Mouse (Mus musculus): Measurements from ENCODE around the gene Plvap. TPM values are rescaled to one million over a fixed set of nuclear protein-coding genes. Genes with fewer than 3 reads are reported as not detected.

The Plvap gene
- polyA plus RNA-seq, 1 experiment = 2.4 TPM

DNA sequence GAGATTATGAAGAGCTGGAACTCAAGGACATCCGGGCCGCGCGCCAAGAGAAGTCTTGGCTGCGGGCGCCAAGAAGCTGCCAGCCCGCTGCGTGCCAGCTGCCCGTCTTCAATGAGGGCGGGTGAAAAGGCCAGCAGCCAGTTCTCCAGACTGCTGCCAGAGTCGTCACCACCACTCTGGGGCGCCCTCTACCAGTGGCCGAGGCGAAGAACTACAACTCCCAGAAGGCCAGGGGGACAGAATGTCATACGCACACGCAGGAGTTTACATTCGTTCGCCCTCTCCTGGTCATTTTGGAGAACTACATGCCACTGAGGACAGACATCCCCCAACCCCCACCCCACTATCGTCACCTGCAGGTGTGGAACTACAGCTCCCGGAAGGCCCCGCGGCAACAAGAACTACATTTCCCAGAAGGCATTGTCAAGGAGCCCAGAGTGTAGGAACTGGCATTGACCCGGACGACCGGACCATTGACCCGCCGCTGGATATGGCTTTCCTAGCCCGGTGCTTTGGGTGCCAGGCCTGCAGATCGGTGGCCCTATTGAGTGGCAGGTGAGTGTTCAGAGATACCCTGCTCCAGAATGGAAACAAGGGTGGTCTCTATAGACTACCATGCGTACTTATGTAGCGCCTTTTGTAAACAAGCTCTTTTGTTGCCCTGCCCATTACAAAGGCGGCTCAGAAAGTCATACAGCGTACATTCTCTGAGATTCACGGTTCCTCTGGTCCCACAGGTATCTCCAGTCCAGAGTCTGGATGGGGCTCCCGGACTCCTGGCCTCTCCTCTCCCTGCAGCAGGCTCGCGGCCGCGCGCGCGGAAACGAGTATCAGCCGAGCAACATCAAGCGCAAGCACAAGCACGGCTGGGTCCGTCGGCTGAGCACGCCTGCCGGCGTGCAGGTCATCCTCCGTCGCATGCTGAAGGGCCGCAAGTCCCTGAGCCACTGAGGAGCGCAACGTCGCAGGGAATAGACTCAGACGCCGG, 46.7 kb downstream of the Plvap start, which contains the start of gene Mrpl34:
TSS of gene Mrpl34 (plus strand) at position 447 of the 988 bp plus-strand sequence.
- TF ChIP-seq GATA1 (IDR thresholded peaks at IDR 0.05; ENCODE audit: low read length) = no peak

- no peak for TF ChIP-seq GATA1 (IDR thresholded peaks at IDR 0.05; ENCODE audit: low read length)
These were observed 48.1 kb downstream of the Plvap start, which contains the start of gene Abhd8 for GRCm38 (mm10) chr8:71463188-71464033. TSS of gene Abhd8 (minus strand) at chr8:71463655.

GRCm38 (mm10) chr8:71462786-71463185, 48.8 kb downstream of the Plvap start:
- no peak for TF ChIP-seq GATA1 (IDR thresholded peaks at IDR 0.05; ENCODE audit: low read length)

- TF ChIP-seq GATA1 (IDR thresholded peaks at IDR 0.05; ENCODE audit: low read length) = no peak
These were observed 49.4 kb downstream of the Plvap start for GRCm38 (mm10) chr8:71462191-71462590.

DNA sequence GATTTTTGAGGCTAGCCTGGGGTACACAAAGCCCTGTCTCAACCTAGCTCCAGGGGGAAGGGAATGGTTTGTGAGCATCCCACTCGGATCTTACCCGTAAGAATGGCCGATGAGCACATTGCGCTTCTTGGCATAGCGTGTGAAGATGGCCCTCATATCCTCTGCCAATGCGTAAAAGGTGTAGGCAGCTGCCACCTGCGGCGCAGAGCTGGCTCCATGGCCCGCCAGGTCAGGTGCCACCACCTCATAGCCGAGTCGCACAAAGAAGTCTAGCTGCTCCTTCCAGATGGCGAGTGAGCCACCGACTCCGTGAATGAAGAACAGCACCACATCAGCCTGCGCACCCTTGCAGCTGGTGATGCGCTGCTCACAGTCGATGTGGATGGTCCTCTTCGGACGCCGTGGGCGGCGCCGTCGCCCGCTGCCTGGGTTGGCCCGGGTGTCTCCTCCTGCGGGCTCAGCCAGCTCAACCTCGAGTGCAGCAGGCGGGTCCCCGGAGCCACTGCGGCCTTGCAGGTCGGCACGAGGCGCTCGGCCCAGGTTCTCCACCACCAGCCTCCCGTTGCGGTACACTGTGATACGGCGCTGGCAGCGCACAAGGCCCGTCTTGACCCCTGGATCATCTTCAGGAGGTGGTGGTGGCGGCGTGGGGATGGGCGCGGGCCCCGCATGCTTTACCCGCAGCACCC, 50.3 kb downstream of the Plvap start:
- no peak for TF ChIP-seq GATA1 (IDR thresholded peaks at IDR 0.05; ENCODE audit: low read length)

DNA sequence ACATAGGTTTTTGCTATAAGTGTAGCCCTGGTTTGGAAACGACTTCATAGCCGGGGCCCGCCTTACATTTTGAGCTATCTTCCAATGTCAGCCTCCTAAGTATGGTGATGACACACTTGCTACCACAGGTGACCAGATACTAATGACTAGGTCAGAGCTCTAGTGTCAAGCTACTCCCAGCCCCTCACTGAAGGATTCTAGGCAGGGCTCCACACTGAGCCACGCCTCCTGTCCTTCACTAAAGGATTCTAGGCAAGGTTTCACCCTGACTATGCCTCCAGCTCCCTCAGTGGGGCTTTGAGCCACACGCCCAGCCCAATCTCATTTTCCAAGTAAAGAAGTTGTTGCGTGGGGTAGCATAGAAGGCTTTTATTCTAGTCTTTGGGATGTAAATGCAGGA, 50.8 kb downstream of the Plvap start:
- TF ChIP-seq GATA1 (IDR thresholded peaks at IDR 0.05; ENCODE audit: low read length) = no peak

GRCm38 (mm10) chr8:71457659-71458270, 53.8 kb downstream of the Plvap start:
- no peak for TF ChIP-seq GATA1 (IDR thresholded peaks at IDR 0.05; ENCODE audit: low read length)

GRCm38 (mm10) chr8:71456906-71457305, 54.6 kb downstream of the Plvap start:
- TF ChIP-seq GATA1 (IDR thresholded peaks at IDR 0.05; ENCODE audit: low read length) = no peak

GRCm38 (mm10) chr8:71454668-71455067, 56.9 kb downstream of the Plvap start:
- TF ChIP-seq GATA1 (IDR thresholded peaks at IDR 0.05; ENCODE audit: low read length) = no peak

DNA sequence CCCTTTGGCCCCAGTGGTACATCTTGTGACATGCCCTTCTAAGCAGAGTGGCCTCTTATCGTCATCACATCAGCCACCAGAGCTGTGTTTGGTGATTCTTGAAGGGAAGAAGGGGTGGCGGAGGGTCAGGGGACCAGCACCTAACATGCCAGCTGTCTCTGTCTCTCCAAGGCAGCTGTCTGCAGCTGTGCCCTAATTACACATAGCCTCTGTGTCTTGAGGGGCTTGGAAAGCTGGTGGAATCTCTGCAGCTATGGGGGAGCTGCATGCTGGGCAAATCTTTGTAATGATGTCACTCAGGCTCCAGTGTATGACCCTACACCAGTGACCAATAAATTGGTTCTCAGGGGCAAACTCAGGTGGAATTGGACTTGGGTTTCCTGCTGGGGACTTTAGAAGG, 58.9 kb downstream of the Plvap start:
- no peak for TF ChIP-seq GATA1 (IDR thresholded peaks at IDR 0.05; ENCODE audit: low read length)

GRCm38 (mm10) chr8:71451777-71452176, 59.8 kb downstream of the Plvap start:
- no peak for TF ChIP-seq GATA1 (IDR thresholded peaks at IDR 0.05; ENCODE audit: low read length)

- no peak for TF ChIP-seq GATA1 (IDR thresholded peaks at IDR 0.05; ENCODE audit: low read length)
These were observed 60.2 kb downstream of the Plvap start for GRCm38 (mm10) chr8:71451337-71451736.

Other genes starting within 250 kb of the Plvap start
- 56.8 and 57.3 TPM in 2 replicates for gene Myo9b, start 239.0 kb downstream of the Plvap start, polyA plus RNA-seq (2012)
- 15.7 and 24.4 TPM in 2 replicates for gene Haus8, start 238.8 kb downstream of the Plvap start, polyA plus RNA-seq (2012)
- gene Use1, start 144.9 kb downstream of the Plvap start, polyA plus RNA-seq (2012) = 183 and 196 TPM in 2 replicates
- 51.3 and 71.7 TPM in 2 replicates for gene Ocel1, start 140.5 kb downstream of the Plvap start, polyA plus RNA-seq (2012)
- 63.4 and 72.0 TPM in 2 replicates for gene Nr2f6, start 129.8 kb downstream of the Plvap start, polyA plus RNA-seq (2012)
- 0.04 and 0.10 TPM in 2 replicates for gene Ushbp1, start 116.0 kb downstream of the Plvap start, polyA plus RNA-seq (2012)
- 146 and 153 TPM in 2 replicates for gene Babam1, start 114.9 kb downstream of the Plvap start, polyA plus RNA-seq (2012)
- 39.7 and 50.9 TPM in 2 replicates for gene Ankle1, start 105.7 kb downstream of the Plvap start, polyA plus RNA-seq (2012)
- gene Abhd8, start 48.1 kb downstream of the Plvap start, polyA plus RNA-seq (2012) = 18.9 and 25.3 TPM in 2 replicates
- 221 and 248 TPM in 2 replicates for gene Mrpl34, start 46.8 kb downstream of the Plvap start, polyA plus RNA-seq (2012)
- gene Dda1, start 42.6 kb downstream of the Plvap start, polyA plus RNA-seq (2012) = 284 and 345 TPM in 2 replicates
- 1.1 and 1.2 TPM in 2 replicates for gene Ano8, start 25.8 kb downstream of the Plvap start, polyA plus RNA-seq (2012)
- gene Gtpbp3, start 23.6 kb downstream of the Plvap start, polyA plus RNA-seq (2012) = 40.9 and 51.0 TPM in 2 replicates
- not detected in 2 replicates for gene Ccdc194, start 14.0 kb upstream of the Plvap start, polyA plus RNA-seq (2012)
- gene Bst2, start 25.7 kb upstream of the Plvap start, polyA plus RNA-seq (2012) = 17.1 and 18.8 TPM in 2 replicates
- 135 and 147 TPM in 2 replicates for gene Mvb12a, start 31.2 kb upstream of the Plvap start, polyA plus RNA-seq (2012)
- not detected in 2 replicates for gene Tmem221, start 47.1 kb upstream of the Plvap start, polyA plus RNA-seq (2012)
- gene Nxnl1, start 54.8 kb upstream of the Plvap start, polyA plus RNA-seq (2012) = not detected in 2 replicates
- not detected in 2 replicates for gene Slc27a1, start 57.1 kb upstream of the Plvap start, polyA plus RNA-seq (2012)
- 435 and 550 TPM in 2 replicates for gene Pgls, start 80.4 kb upstream of the Plvap start, polyA plus RNA-seq (2012)
- gene Fam129c, start 85.9 kb upstream of the Plvap start, polyA plus RNA-seq (2012) = 7.9 and 8.6 TPM in 2 replicates
- 41.9 and 53.0 TPM in 2 replicates for gene Colgalt1, start 99.2 kb upstream of the Plvap start, polyA plus RNA-seq (2012)
- gene Unc13a, start 160.0 kb upstream of the Plvap start, polyA plus RNA-seq (2012) = 0.41 and 0.52 TPM in 2 replicates
- 27.6 and 33.8 TPM in 2 replicates for gene Jak3, start 164.5 kb upstream of the Plvap start, polyA plus RNA-seq (2012)
- 4.6 and 5.5 TPM in 2 replicates for gene Insl3, start 177.5 kb upstream of the Plvap start, polyA plus RNA-seq (2012)
- gene B3gnt3, start 190.0 kb upstream of the Plvap start, polyA plus RNA-seq (2012) = 0.02 TPM in 1 of 2 replicates, not detected in the other
- gene Fcho1, start 214.0 kb upstream of the Plvap start, polyA plus RNA-seq (2012) = 32.9 and 36.1 TPM in 2 replicates